Mouse (Mus musculus) liver, adult 2 months (tissue): ENCODE results near the gene Rbms1. TPM values are rescaled to one million over a fixed set of nuclear protein-coding genes. Genes with fewer than 3 reads are reported as not detected.

Experiments used
- DNase-seq: peaks from one replicate; pipeline ENCODE4 v3.0.0-alpha.2; 2011; ENCODE audit warnings: low read depth, low spot score; ENCODE audit errors: extremely low read depth
- H3K27ac ChIP-seq: fragments of 200-500 bp; replicated peaks from 2 replicates; pipeline ENCODE4 v1.5.1; 2012; ENCODE audit warnings: low read depth, mild to moderate bottlenecking, control low read depth, inconsistent platforms, low read length; ENCODE audit not compliant: insufficient read depth
- H3K27me3 ChIP-seq: fragments of 200-500 bp; 2 replicates; pipeline ENCODE4 v1.6.1; 2012; ENCODE audit warnings: mild to moderate bottlenecking, moderate library complexity, low read length, inconsistent platforms; ENCODE audit not compliant: control insufficient read depth, insufficient read depth
- H3K36me3 ChIP-seq: fragments of 200-500 bp; 2 replicates; pipeline ENCODE4 v1.6.1; 2012; ENCODE audit warnings: low read length, inconsistent platforms; ENCODE audit not compliant: control insufficient read depth, insufficient read depth
- H3K4me1 ChIP-seq: fragments of 200-500 bp; 2 replicates; pipeline ENCODE4 v1.6.1; 2011; ENCODE audit warnings: low read length; ENCODE audit not compliant: control insufficient read depth, insufficient read depth
- H3K4me3 ChIP-seq: fragments of 200-500 bp; 2 replicates; pipeline ENCODE4 v1.5.1; 2011; ENCODE audit warnings: low read depth, mild to moderate bottlenecking, control low read depth, low read length, moderate library complexity; ENCODE audit not compliant: insufficient read depth
- H3K79me2 ChIP-seq: fragments of 200-500 bp; 2 replicates; pipeline ENCODE4 v1.6.1; 2012; ENCODE audit warnings: inconsistent platforms, mild to moderate bottlenecking, low read length, moderate library complexity; ENCODE audit not compliant: control insufficient read depth, insufficient read depth
- H3K9ac ChIP-seq: fragments of 200-500 bp; 2 replicates; pipeline ENCODE4 v1.6.1; 2012; ENCODE audit warnings: low read depth, mild to moderate bottlenecking, control low read depth, inconsistent platforms, low read length
- CTCF ChIP-seq: fragments of 200-500 bp; IDR thresholded peaks from 2 replicates; pipeline ENCODE4 v1.5.1; 2011; ENCODE audit warnings: low read depth, low read length, control low read depth
- POLR2A ChIP-seq: fragments of 200-500 bp; IDR thresholded peaks from 2 replicates; pipeline ENCODE4 v1.6.1; 2011; ENCODE audit warnings: low read length, control low read depth; ENCODE audit not compliant: insufficient read depth; ENCODE audit errors: extremely low read depth
- WGBS: fragments of 180-500 bp; shearing (Covaris S2); methylation state at CpG from one replicate; pipeline ENCODE4 v1.1.7; 2018; 5-methylcytosine and 5-hydroxymethylcytosine counted together
- polyA plus RNA-seq: library from polyadenylated mRNA; depleted of rRNA; stranded (reverse); fragments of >200 nt; gene quantifications from 2 replicates; pipeline ENCODE4 v1.2.3, GENCODE M21; 2012
- total RNA-seq: library from RNA; depleted of rRNA; stranded (reverse); fragments of >200 nt; gene quantifications from 2 replicates; pipeline ENCODE4 v1.2.3, GENCODE M21; 2014

Gene Rbms1
- total and polyA plus RNA-seq, 2 experiments, result 25.8 to 54.6 TPM

GRCm38 (mm10) chr2:60717348-60717747 lies 245.6 kb downstream of the Rbms1 start:
- H3K27me3 ChIP-seq, result no peaks in the 10 kb centered on the region
- H3K36me3 ChIP-seq, result no peaks in the 10 kb centered on the region
- H3K79me2 ChIP-seq, result no peaks in the 10 kb centered on the region
- H3K9ac ChIP-seq, result no peak overlapping the region
- H3K27ac ChIP-seq, result no peak overlapping the region
- no peak overlapping the region for H3K4me3 ChIP-seq
- H3K4me1 ChIP-seq, result no peaks in the 10 kb centered on the region
- no peak for DNase-seq
- 78% methylated on average over 13 of the region's 13 CpGs for WGBS
- TF ChIP-seq CTCF (no peak), POLR2A (no peak)

GRCm38 (mm10) chr2:60716549-60716948 lies 246.4 kb downstream of the Rbms1 start:
- H3K27me3 ChIP-seq, result no peaks in the 10 kb centered on the region
- no peaks in the 10 kb centered on the region for H3K36me3 ChIP-seq
- no peak overlapping the region for H3K9ac ChIP-seq
- H3K4me3 ChIP-seq, result no peak overlapping the region
- TF ChIP-seq CTCF (no peak), POLR2A (no peak)
- no peak for DNase-seq
- no peak overlapping the region for H3K27ac ChIP-seq
- H3K79me2 ChIP-seq, result no peaks in the 10 kb centered on the region
- H3K4me1 ChIP-seq, result no peaks in the 10 kb centered on the region

- TF ChIP-seq POLR2A (no peak), CTCF (no peak)
- no peak overlapping the region for H3K9ac ChIP-seq
- H3K79me2 ChIP-seq, result no peaks in the 10 kb centered on the region
- no peak overlapping the region for H3K27ac ChIP-seq
- H3K4me1 ChIP-seq, result no peaks in the 10 kb centered on the region
- no peak overlapping the region for H3K4me3 ChIP-seq
- no peaks in the 10 kb centered on the region for H3K27me3 ChIP-seq
- WGBS, result 83% methylated on average over 13 of the region's 13 CpGs
- H3K36me3 ChIP-seq, result no peaks in the 10 kb centered on the region
- DNase-seq, result no peak
Observed at GRCm38 (mm10) chr2:60715771-60716170, 247.2 kb downstream of the Rbms1 start.

GRCm38 (mm10) chr2:60714971-60715502 lies 248.0 kb downstream of the Rbms1 start:
- Histone ChIP-seq H3K27me3 (no peaks in the 10 kb centered on the region), H3K4me1 (no peaks in the 10 kb centered on the region), H3K79me2 (no peaks in the 10 kb centered on the region), H3K27ac (no peak overlapping the region), H3K36me3 (no peaks in the 10 kb centered on the region), H3K9ac (no peak overlapping the region), H3K4me3 (no peak overlapping the region)
- no peak for TF ChIP-seq POLR2A
- TF ChIP-seq CTCF, result no peak
- no peak for DNase-seq
- WGBS, result 83% methylated on average over 8 of the region's 8 CpGs

GRCm38 (mm10) chr2:60714475-60714874 lies 248.5 kb downstream of the Rbms1 start:
- H3K79me2 ChIP-seq, result no peaks in the 10 kb centered on the region
- DNase-seq, result no peak
- H3K27me3 ChIP-seq, result no peaks in the 10 kb centered on the region
- TF ChIP-seq POLR2A (no peak), CTCF (no peak)
- 64% methylated on average over 7 of the region's 7 CpGs for WGBS
- no peak overlapping the region for H3K9ac ChIP-seq
- H3K4me1 ChIP-seq, result no peaks in the 10 kb centered on the region
- no peak overlapping the region for H3K4me3 ChIP-seq
- no peak overlapping the region for H3K27ac ChIP-seq
- no peaks in the 10 kb centered on the region for H3K36me3 ChIP-seq

- WGBS, result 44% methylated on average over 8 of the region's 8 CpGs
- H3K4me3 ChIP-seq, result no peak overlapping the region
Observed at GRCm38 (mm10) chr2:60713857-60714256, 249.1 kb downstream of the Rbms1 start.

More at GRCm38 (mm10) chr2:60713857-60714256, 249.1 kb downstream of the Rbms1 start:
- DNase-seq, result no peak
- H3K27me3 ChIP-seq, result no peaks in the 10 kb centered on the region
- H3K9ac ChIP-seq, result no peak overlapping the region
- no peak overlapping the region for H3K27ac ChIP-seq
- no peaks in the 10 kb centered on the region for H3K79me2 ChIP-seq
- TF ChIP-seq CTCF (no peak), POLR2A (no peak)
- no peaks in the 10 kb centered on the region for H3K36me3 ChIP-seq
- H3K4me1 ChIP-seq, result no peaks in the 10 kb centered on the region
